Mouse (Mus musculus) hindbrain, postnatal 0 days (tissue): ENCODE results near the gene Pld4. TPM values are rescaled to one million over a fixed set of nuclear protein-coding genes. Genes with fewer than 3 reads are reported as not detected.

ENCODE experiments used
- ATAC-seq: fragments of 200-750 bp; cut with Nextera tagmentation; 2 replicates; pipeline ENCODE4 v1.8.0; 2017; ENCODE audit warnings: mild to moderate bottlenecking, moderate TSS enrichment, moderate library complexity
- DNase-seq: peaks from one replicate; pipeline ENCODE4 v3.0.0-alpha.2; 2015; ENCODE audit warnings: low spot score
- H3K27ac ChIP-seq: fragments of 300-500 bp; sonication (generic); 2 replicates; pipeline ENCODE4 v1.5.1; 2014; ENCODE audit warnings: mild to moderate bottlenecking
- H3K27me3 ChIP-seq: fragments of 300-500 bp; sonication (generic); 2 replicates; pipeline ENCODE4 v1.6.1; 2014; ENCODE audit warnings: low read length, mixed read lengths; ENCODE audit not compliant: insufficient read depth
- H3K36me3 ChIP-seq: fragments of 300-500 bp; sonication (generic); 2 replicates; pipeline ENCODE4 v1.6.1; 2014; ENCODE audit warnings: low read length, mixed read lengths; ENCODE audit not compliant: insufficient read depth
- H3K4me1 ChIP-seq: fragments of 300-500 bp; sonication (generic); 2 replicates; pipeline ENCODE4 v1.6.1; 2014; ENCODE audit warnings: antibody characterized with exemption, low read length, mixed read lengths; ENCODE audit not compliant: insufficient read depth
- H3K4me2 ChIP-seq: fragments of 300-500 bp; sonication (generic); 2 replicates; pipeline ENCODE4 v1.6.1; 2014; ENCODE audit warnings: low read depth, mild to moderate bottlenecking, low read length, moderate library complexity, mixed read lengths
- H3K4me3 ChIP-seq: fragments of 300-500 bp; sonication (generic); 2 replicates; pipeline ENCODE4 v1.5.1; 2014; ENCODE audit warnings: low read length
- H3K9ac ChIP-seq: fragments of 300-500 bp; sonication (generic); replicated peaks from 2 replicates; pipeline ENCODE4 v1.6.1; 2014; ENCODE audit warnings: mild to moderate bottlenecking, low read length, moderate library complexity, mixed read lengths
- H3K9me3 ChIP-seq: fragments of 300-500 bp; sonication (generic); 2 replicates; pipeline ENCODE4 v1.6.1; 2016; ENCODE audit warnings: low read length, mixed read lengths
- CTCF ChIP-seq: IDR thresholded peaks from 2 replicates; pipeline ENCODE4 v1.5.1; 2016; ENCODE audit warnings: antibody characterized with exemption, control low read depth, low read depth
- WGBS: fragments of 180-500 bp; shearing (Covaris S2); extraction: QIAGEN DNeasy Blood & Tissue Kit; methylation state at CpG from one replicate; pipeline ENCODE4 v1.1.7; 2014; 5-methylcytosine and 5-hydroxymethylcytosine counted together
- polyA plus RNA-seq: library from polyadenylated mRNA; unstranded; fragments of >200 nt; fragmentation: Nextera tagmentation; extraction: Ambion mirVana; gene quantifications from 2 replicates; pipeline ENCODE4 v1.2.1, GENCODE M21; 2015
- total RNA-seq: library from RNA; depleted of rRNA; stranded (reverse); fragments of >200 nt; gene quantifications from 2 replicates; pipeline ENCODE4 v1.2.3, GENCODE M21; 2014

The Pld4 gene
- total and polyA plus RNA-seq, 2 experiments from 2014 or later = 10.5 to 10.8 TPM

- no peaks in the 10 kb centered on the region for H3K36me3 ChIP-seq
- no peak for TF ChIP-seq CTCF
- DNase-seq = peak; percentile 49
- no peak overlapping the region for H3K4me2 ChIP-seq
- peaks cover 4% of the 10 kb centered on the region; the same call in 1 of the 2 replicates for H3K4me1 ChIP-seq
- 0 out of 2 replicates have a peak, but pooled peaks cover 4% of the 10 kb centered on the region for H3K27me3 ChIP-seq
- H3K27ac ChIP-seq = no peak overlapping the region
- H3K9me3 ChIP-seq = no peaks in the 10 kb centered on the region
- no peak overlapping the region for H3K9ac ChIP-seq
- 38% methylated on average over 13 of the region's 13 CpGs for WGBS
- H3K4me3 ChIP-seq = no peak overlapping the region
- no peak for ATAC-seq
Measured at GRCm38 (mm10) chr12:112804046-112804445, 43.6 kb downstream of the Pld4 start.

GRCm38 (mm10) chr12:112806044-112806443 is 45.6 kb downstream of the Pld4 start:
- no peak for TF ChIP-seq CTCF
- H3K4me1 ChIP-seq = peaks cover 14% of the 10 kb centered on the region; the same call in 1 of the 2 replicates
- no peak overlapping the region for H3K9ac ChIP-seq
- 0 out of 2 replicates have a peak, but pooled peaks cover 4% of the 10 kb centered on the region for H3K27me3 ChIP-seq
- 85% methylated on average over 6 of the region's 6 CpGs for WGBS
- no peak for ATAC-seq
- no peak for DNase-seq
- H3K4me2 ChIP-seq = no peak overlapping the region
- no peak overlapping the region for H3K27ac ChIP-seq
- H3K4me3 ChIP-seq = no peak overlapping the region
- H3K9me3 ChIP-seq = no peaks in the 10 kb centered on the region
- no peaks in the 10 kb centered on the region for H3K36me3 ChIP-seq

- peak overlapping the region; percentile 98; the same call in 1 of the 2 replicates for H3K4me2 ChIP-seq
Measured at GRCm38 (mm10) chr12:112807796-112808195, 47.3 kb downstream of the Pld4 start.

DNA sequence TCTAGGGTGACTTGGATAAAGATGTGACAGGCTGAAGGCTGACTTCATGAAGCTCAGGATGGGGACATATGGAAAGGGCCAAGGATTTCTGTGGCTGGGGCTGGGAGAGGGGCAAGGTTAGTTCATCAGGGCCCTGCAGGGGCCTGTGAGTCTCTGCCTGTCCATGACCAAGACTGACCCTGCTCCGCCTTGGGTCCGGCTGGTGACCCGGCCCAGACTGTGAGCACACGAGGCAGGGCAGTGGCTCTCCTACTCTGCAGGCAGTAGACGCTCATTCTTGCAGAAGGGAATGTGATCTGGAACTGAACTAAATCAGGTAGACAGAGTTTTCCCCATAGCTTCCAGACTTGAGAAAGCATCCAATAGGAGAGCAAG is 47.7 kb downstream of the Pld4 start:
- H3K4me2 ChIP-seq = peak overlapping the region; percentile 98
- H3K27ac ChIP-seq = peak overlapping the region; percentile 83
- peak; percentile 11; the same call in 1 of the 2 replicates for ATAC-seq
- peak overlapping the region; percentile 70 for H3K9ac ChIP-seq
- no peak for DNase-seq
- no peaks in the 10 kb centered on the region for H3K36me3 ChIP-seq
- H3K9me3 ChIP-seq = no peaks in the 10 kb centered on the region
- H3K4me3 ChIP-seq = peak overlapping the region; percentile 68
- TF ChIP-seq CTCF = no peak
- 53% methylated on average over 5 of the region's 5 CpGs for WGBS
- no peaks in the 10 kb centered on the region for H3K27me3 ChIP-seq
- H3K4me1 ChIP-seq = 0 out of 2 replicates have a peak, but pooled peaks cover 10% of the 10 kb centered on the region

More at GRCm38 (mm10) chr12:112807796-112808195, 47.3 kb downstream of the Pld4 start:
- 66% methylated on average over 4 of the region's 4 CpGs for WGBS
- Histone ChIP-seq H3K9ac (no peak overlapping the region), H3K9me3 (no peaks in the 10 kb centered on the region), H3K4me1 (0 out of 2 replicates have a peak, but pooled peaks cover 10% of the 10 kb centered on the region), H3K27me3 (no peaks in the 10 kb centered on the region), H3K4me3 (no peak overlapping the region), H3K27ac (peak overlapping the region; percentile 83; the same call in 1 of the 2 replicates), H3K36me3 (no peaks in the 10 kb centered on the region)
- TF ChIP-seq CTCF = no peak
- DNase-seq (no peak), ATAC-seq (no peak)

- Histone ChIP-seq H3K4me1 (0 out of 2 replicates have a peak, but pooled peaks cover 10% of the 10 kb centered on the region), H3K27ac (peak within 1 kb of the TSS; percentile 83), H3K27me3 (no peaks in the 10 kb centered on the region), H3K4me3 (peak within 1 kb of the TSS; percentile 68), H3K9ac (peak within 1 kb of the TSS; percentile 70), H3K9me3 (no peaks in the 10 kb centered on the region), H3K36me3 (peaks cover under 1% of the 10 kb centered on the region; the same call in 1 of the 2 replicates), H3K4me2 (peak within 1 kb of the TSS; percentile 98)
- peak; percentile 94 for ATAC-seq
- peak; percentile 68 for TF ChIP-seq CTCF
- DNase-seq = peak; percentile 98
- WGBS = under 1% methylated on average over 63 of the region's 64 CpGs
Measured at GRCm38 (mm10) chr12:112808587-112809364, 48.3 kb downstream of the Pld4 start, which contains the start of gene Clba1. TSS of gene Clba1 (plus strand) at chr12:112808937.

GRCm38 (mm10) chr12:112809641-112810040 is 49.2 kb downstream of the Pld4 start:
- ATAC-seq (no peak), DNase-seq (no peak)
- Histone ChIP-seq H3K4me1 (0 out of 2 replicates have a peak, but pooled peaks cover 10% of the 10 kb centered on the region), H3K4me2 (peak overlapping the region; percentile 98), H3K9ac (peak overlapping the region; percentile 70), H3K27me3 (no peaks in the 10 kb centered on the region), H3K9me3 (no peaks in the 10 kb centered on the region), H3K27ac (peak overlapping the region; percentile 83; the same call in 1 of the 2 replicates), H3K36me3 (peaks cover 8% of the 10 kb centered on the region; the same call in 1 of the 2 replicates), H3K4me3 (peak overlapping the region; percentile 68)
- 24% methylated on average over 8 of the region's 8 CpGs for WGBS
- no peak for TF ChIP-seq CTCF
